Mouse (Mus musculus): ENCODE data around the gene Car12.

Gene Car12

DNA sequence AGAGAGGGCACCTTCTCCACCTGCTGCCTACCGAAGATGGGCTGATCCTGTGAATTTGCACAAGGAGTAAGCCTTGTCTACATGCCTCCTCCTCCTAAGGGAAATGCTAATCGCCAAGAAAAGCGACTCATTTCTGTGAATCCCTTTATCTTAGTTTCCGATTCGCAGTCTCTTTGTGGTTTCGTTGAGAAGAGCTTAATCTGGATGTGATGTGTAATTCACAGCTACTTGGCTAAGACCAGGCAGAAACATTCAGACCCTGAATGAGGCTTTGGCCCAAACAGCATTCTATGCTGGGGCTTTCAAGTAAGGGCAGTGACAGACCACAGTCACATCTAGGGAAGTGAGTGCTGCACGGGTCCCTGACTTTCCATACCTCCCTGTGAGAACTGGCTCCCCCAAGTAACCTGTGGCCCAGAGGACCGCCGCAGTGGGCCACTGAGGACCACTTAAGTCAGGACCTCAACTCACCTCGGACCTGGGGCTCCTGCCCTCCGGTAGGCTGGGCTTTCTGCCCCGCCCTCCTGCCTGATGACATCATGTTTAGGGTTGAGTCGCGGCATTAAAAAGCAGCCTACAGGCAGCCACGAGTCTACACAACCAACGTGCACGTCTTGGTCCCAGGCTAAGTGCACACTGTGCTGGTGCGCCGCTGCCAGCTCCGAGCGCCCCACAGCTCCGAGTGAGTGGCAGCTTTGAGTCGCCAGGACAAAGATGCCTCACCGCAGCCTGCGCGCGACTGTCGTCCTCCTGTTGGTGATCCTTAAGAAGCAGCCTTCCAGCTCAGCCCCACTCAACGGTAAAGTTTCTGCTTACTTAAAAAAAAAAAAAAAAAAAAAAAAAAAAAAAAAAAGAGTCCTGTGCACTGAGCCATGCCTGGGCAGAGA, at the start of gene Car12:
Gene Car12 (plus strand): TSS at position 552 of the 887 bp plus-strand sequence.
- in situ Hi-C loops (cut with MboI, MseI): no loop called here

- in situ Hi-C loops (cut with MboI, MseI): loop anchor here in 1 of 2 experiments (5.0 kb wide), 2 partner anchors 44 to 56 kb away; no protein-coding TSS in a partner anchor
Observed at GRCm38 (mm10) chr9:66663764-66664163, 49.7 kb upstream of the Car12 start.

DNA sequence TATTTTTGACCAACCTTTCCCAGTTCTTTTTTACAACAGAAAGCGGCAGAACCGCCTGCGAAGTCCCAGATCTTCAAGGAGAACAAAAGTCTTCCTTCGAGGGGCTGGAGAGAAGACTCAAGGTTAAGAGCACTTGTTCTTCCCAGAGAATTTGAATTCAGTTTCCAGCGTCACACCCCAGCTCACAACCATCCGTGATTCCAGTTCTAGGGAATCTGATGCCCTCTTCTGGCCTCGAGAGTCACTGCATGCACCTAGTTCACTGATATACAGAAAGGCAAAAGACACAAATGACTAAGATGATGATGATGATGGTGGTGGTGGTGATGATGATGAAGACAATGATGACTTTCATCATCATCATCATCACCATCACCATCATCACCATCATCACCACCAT, 48.9 kb upstream of the Car12 start:
- in situ Hi-C loops (cut with MboI, MseI): loop anchor here in 1 of 2 experiments (5.0 kb wide), 2 partner anchors 43 to 57 kb away; no protein-coding TSS in a partner anchor

GRCm38 (mm10) chr9:66666153-66666552, 47.3 kb upstream of the Car12 start:
- in situ Hi-C loops (cut with MboI, MseI): no loop called here

DNA sequence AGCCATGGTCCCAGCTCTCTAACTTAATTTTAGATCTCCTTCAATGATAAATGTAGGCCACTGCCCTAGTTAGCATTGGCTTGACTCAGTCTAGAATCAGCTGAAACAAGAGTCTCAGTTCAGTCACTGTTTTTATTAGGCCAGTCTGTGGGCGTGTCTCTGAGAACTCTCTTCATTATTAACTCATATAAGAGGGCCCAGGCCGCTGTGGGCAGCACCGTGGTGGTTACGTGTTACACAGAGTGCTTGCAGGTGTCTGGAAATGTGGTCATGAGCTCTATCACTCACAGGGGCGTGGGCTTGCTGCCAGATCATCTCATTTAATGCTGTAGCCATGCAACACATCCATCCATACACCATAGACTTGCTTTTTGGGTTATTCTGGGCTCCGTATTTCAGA, 46.4 kb upstream of the Car12 start:
- in situ Hi-C loops (cut with MboI, MseI): no loop called here

- in situ Hi-C loops (cut with MboI, MseI): no loop called here
Observed at GRCm38 (mm10) chr9:66667868-66668267, 45.6 kb upstream of the Car12 start.

GRCm38 (mm10) chr9:66669561-66670078, 43.9 kb upstream of the Car12 start:
- in situ Hi-C loops (cut with MboI, MseI): no loop called here

- in situ Hi-C loops (cut with MboI, MseI): no loop called here
Observed at GRCm38 (mm10) chr9:66673771-66674170, 39.7 kb upstream of the Car12 start.

- in situ Hi-C loops (cut with MboI, MseI): no loop called here
Observed at GRCm38 (mm10) chr9:66675566-66675965, 37.9 kb upstream of the Car12 start.

- in situ Hi-C loops (cut with MboI, MseI): no loop called here
Observed at GRCm38 (mm10) chr9:66680102-66680501, 33.4 kb upstream of the Car12 start.

- in situ Hi-C loops (cut with MboI, MseI): no loop called here
Observed at GRCm38 (mm10) chr9:66682822-66683221, 30.7 kb upstream of the Car12 start.

- in situ Hi-C loops (cut with MboI, MseI): no loop called here
Observed at GRCm38 (mm10) chr9:66685730-66686129, 27.8 kb upstream of the Car12 start.

DNA sequence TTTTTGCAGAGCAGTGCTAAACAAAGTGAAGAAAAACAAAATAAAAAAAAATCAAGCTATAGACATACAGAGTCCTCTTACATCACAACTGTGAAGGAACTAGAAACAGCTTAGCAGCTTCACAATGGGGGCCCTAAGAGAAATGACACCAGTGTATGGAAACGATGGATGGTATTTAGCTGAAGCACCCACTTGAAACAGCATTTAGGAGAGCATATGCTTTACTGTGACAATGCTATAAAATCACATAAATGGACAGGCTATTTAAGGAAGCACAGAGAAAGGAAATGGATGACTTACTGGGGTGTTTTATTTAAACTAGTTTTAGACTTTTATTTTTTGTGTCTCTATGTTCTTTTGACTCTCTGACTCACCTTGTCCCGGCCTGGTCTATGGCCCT, 25.8 kb upstream of the Car12 start:
- in situ Hi-C loops (cut with MboI, MseI): no loop called here

- in situ Hi-C loops (cut with MboI, MseI): no loop called here
Observed at GRCm38 (mm10) chr9:66691683-66692305, 21.7 kb upstream of the Car12 start.

DNA sequence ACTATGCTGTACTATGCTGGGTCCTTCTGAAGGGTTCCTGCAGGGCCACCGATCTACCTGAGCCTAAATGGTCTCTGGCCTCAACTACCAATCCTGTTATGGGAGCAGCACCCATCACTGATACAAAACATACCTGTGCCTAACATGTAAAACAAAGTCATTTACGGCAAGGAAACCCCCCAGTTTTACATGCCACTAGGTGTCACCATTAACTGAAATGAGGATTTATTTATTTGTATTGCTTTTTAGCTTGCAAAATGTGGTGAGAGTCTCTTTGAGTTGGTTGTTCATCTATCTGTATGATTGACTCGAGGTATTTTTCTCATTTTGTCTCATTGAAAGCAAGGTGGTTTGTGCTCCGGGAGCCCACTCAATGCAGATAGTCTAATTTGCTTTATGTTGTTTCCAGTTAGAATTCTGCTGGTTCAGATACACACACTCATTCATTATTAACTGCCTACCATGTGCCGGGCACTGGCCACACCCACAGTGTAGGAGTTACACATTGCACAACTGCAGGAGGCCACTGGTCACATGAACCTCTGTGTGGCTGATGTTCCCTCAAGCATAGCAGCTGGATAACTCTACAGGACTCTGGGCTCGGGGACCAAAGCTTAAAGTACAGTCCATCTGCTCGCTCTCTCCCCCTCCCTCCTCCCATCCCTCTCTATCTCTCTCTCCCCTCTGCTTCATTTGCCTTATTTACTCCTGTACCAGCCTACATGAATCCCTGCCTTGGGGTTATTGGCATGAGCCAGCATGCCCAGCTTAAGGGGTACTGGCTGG, 15.9 kb upstream of the Car12 start:
- in situ Hi-C loops (cut with MboI, MseI): no loop called here

DNA sequence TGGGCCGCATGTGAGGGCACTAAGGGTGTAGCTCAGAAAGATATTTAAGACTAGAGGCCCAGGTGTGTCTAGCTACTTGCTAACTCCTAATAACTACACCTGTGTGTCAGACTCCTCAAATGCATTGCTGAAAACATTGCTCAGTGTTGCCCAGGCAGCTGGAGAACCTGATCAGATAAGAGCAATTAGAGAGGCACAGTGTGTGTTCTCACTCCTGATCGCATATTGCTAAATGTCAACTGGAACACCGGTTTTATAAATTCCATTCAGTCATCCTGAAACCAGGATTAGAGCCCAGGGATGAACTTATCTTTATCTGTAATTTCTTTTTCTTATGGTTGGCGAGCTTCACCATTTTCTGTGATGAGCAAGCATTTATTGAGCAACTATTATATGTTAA, 13.7 kb upstream of the Car12 start:
- in situ Hi-C loops (cut with MboI, MseI): loop anchor here in 1 of 2 experiments (10.0 kb wide), 1 partner anchor 55 kb away; no protein-coding TSS in a partner anchor

GRCm38 (mm10) chr9:66703002-66703401, 10.5 kb upstream of the Car12 start:
- in situ Hi-C loops (cut with MboI, MseI): loop anchor here in 1 of 2 experiments (10.0 kb wide), 1 partner anchor 58 kb away; no protein-coding TSS in a partner anchor

- in situ Hi-C loops (cut with MboI, MseI): loop anchor here (5.0 to 10.0 kb wide), 3 partner anchors 43 to 193 kb away; partner anchors contain the start of gene Fbxl22 (in 1 of the 2)
Observed at GRCm38 (mm10) chr9:66705354-66705753, 8.1 kb upstream of the Car12 start.

DNA sequence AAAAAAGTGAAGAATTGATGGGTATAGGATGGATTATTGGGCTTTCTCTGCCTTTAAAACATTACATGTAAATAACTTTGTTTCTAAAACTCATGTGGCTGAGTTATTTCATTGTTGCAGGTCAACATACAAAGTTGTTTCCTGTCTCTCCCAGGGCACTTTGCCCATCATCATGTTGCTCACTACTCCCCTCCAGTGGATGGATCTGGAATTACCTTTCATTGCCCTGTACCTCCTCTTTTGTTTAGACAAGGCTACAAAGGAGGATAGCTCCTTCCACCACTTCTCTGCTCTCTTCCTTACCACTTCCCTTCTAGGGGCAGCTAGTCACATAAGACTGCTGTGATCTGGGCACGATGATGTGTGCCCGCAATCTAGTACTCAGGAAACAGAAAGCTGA, 7.7 kb upstream of the Car12 start:
- in situ Hi-C loops (cut with MboI, MseI): loop anchor here (5.0 to 10.0 kb wide), 3 partner anchors 43 to 193 kb away; partner anchors contain the start of gene Fbxl22 (in 1 of the 2)

GRCm38 (mm10) chr9:66708054-66708772, 5.3 kb upstream of the Car12 start:
- in situ Hi-C loops (cut with MboI, MseI): loop anchor here (5.0 to 10.0 kb wide), 3 partner anchors 46 to 196 kb away; partner anchors contain the start of gene Fbxl22 (in 1 of the 2)
